Comparison of ENCODE assay signal across 8 mouse cellular contexts in the genomic region with DNA sequence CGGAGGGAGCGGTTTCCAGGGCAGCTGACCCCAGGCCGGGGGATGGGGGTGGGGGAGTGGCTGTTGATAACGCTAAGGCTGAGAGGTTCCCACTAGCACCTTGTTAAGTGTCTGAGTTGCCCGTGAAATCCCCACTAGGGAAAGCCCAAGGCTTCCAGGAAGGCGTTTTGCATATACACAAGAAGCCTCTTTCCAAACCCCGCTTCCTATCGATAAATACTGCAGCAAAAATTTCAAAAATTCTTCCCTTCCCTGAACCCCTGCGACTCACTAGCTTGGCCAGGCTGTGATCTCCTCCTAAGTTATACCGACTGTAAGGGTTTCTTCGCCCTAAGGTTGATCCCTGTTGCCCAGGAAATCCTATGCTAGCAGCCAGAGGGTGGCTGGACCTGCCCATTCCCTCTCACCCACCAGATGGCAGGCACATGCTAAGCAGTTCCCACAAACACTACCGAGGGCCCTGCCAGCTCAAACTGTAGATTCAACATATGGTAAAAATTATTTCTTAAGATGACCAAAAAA. TPM values are rescaled to one million over a fixed set of nuclear protein-coding genes. Genes with fewer than 3 reads are reported as not detected.
DNase-seq lines count a peak whose midpoint lies in the region; ATAC-seq and TF ChIP-seq lines count a peak whose summit lies in the region.

No protein-coding gene starts in this region.

- no peak for TF ChIP-seq POLR2A in lung, adult 2 months (IDR thresholded peaks at IDR 0.05; ENCODE audit: borderline replicate concordance, extremely low read depth, low read depth, low read length)

- peak overlapping the region; percentile 51 for H3K4me2 ChIP-seq in embryonic facial prominence, embryonic 14.5 days (ENCODE audit: low read depth, low read length)
- peak overlapping the region; percentile 59 for H3K4me2 ChIP-seq in neural tube, embryonic 15.5 days

- 15% methylated on average over 12 of the region's 12 CpGs for WGBS in embryonic facial prominence, embryonic 14.5 days
- 16% methylated on average over 12 of the region's 12 CpGs for WGBS in lung, adult 2 months
- WGBS in neural tube, embryonic 15.5 days: 27% methylated on average over 12 of the region's 12 CpGs

- H3K4me3 ChIP-seq in embryonic facial prominence, embryonic 14.5 days (ENCODE audit: low read depth, low read length): peak overlapping the region; percentile 10
- H3K4me3 ChIP-seq in lung, adult 2 months (replicated peaks; ENCODE audit: extremely low read depth, low read depth, low read length): no peak overlapping the region
- H3K4me3 ChIP-seq in neural tube, embryonic 15.5 days (replicated peaks): peak overlapping the region; percentile 27

- H3K9ac ChIP-seq in embryonic facial prominence, embryonic 14.5 days (ENCODE audit: low read depth, low read length): peak overlapping the region; percentile 34
- peak overlapping the region; percentile 30; the same call in 1 of the 2 replicates for H3K9ac ChIP-seq in neural tube, embryonic 15.5 days (replicated peaks)

- no peaks in the 10 kb centered on the region for H3K9me3 ChIP-seq in embryonic facial prominence, embryonic 14.5 days (ENCODE audit: control insufficient read depth, low read length)
- H3K9me3 ChIP-seq in neural tube, embryonic 15.5 days (replicated peaks): no peaks in the 10 kb centered on the region

- TF ChIP-seq CTCF in lung, adult 2 months (IDR thresholded peaks at IDR 0.05; ENCODE audit: insufficient read depth, low read length): peak; percentile 79

- ATAC-seq in embryonic facial prominence, embryonic 14.5 days (ENCODE audit: low read depth): peak; percentile 88
- peak; percentile 86 for ATAC-seq in neural tube, embryonic 15.5 days (ENCODE audit: low FRiP score)

- peak overlapping the region; percentile 85 for H3K27ac ChIP-seq in embryonic facial prominence, embryonic 14.5 days (replicated peaks; ENCODE audit: low read depth, low read length)
- peak overlapping the region; percentile 78 for H3K27ac ChIP-seq in neural tube, embryonic 15.5 days (replicated peaks)

- H3K36me3 ChIP-seq in embryonic facial prominence, embryonic 14.5 days (ENCODE audit: control insufficient read depth, insufficient read depth, low read length): peaks cover 12% of the 10 kb centered on the region; the same call in 1 of the 2 replicates
- H3K36me3 ChIP-seq in neural tube, embryonic 15.5 days: peaks cover 12% of the 10 kb centered on the region

- H3K4me1 ChIP-seq in embryonic facial prominence, embryonic 14.5 days (ENCODE audit: control insufficient read depth, insufficient read depth, low read length): peaks cover 9% of the 10 kb centered on the region
- peaks cover 3% of the 10 kb centered on the region for H3K4me1 ChIP-seq in lung, adult 2 months (ENCODE audit: control insufficient read depth, insufficient read depth, low read length)
- peaks cover 24% of the 10 kb centered on the region for H3K4me1 ChIP-seq in neural tube, embryonic 15.5 days

- DNase-seq in A20 (ENCODE audit: low read depth, low spot score): peak; percentile 75
- peak; percentile 50 for DNase-seq in adrenal gland, postnatal 25 days
- peak; percentile 92 for DNase-seq in embryonic facial prominence, embryonic 14.5 days (ENCODE audit: low spot score)
- DNase-seq in heart, postnatal 10 days: peak; percentile 69 to 72
- peak; percentile 67 to 77 for DNase-seq in kidney, postnatal 36 days
- peak; percentile 53 for DNase-seq in lung, adult 2 months
- DNase-seq in thymus, postnatal 36 days: peak; percentile 15 to 25

- H3K27me3 ChIP-seq in embryonic facial prominence, embryonic 14.5 days (replicated peaks; ENCODE audit: control insufficient read depth, insufficient read depth, low read length): no peaks in the 10 kb centered on the region
- no peaks in the 10 kb centered on the region for H3K27me3 ChIP-seq in neural tube, embryonic 15.5 days (replicated peaks)

- intact Hi-C loops in heart, postnatal 10 days (cut with DNase I): loop anchor here (1.0 kb wide), 1 partner anchor 49 kb away; no protein-coding TSS in a partner anchor

RNA-seq across cellular contexts. Expression of gene Hspa8, which starts 43.6 kb away (rescaled TPM):
- 1,395 and 2,721 TPM in 2 replicates for total RNA-seq in adrenal gland, postnatal 25 days (2021)
- 2,298 and 2,577 TPM in 2 replicates for polyA plus RNA-seq in embryonic facial prominence, embryonic 14.5 days (2014; fragmentation: Nextera tagmentation; extraction: Ambion mirVana)
- total RNA-seq in heart, postnatal 10 days (2021): 1,000 to 10,000 TPM; 1,111 to 1,159 TPM
- polyA plus RNA-seq in lung, adult 2 months (2012; rRNA removed): 1,079 and 1,193 TPM in 2 replicates
- polyA plus RNA-seq in neural tube, embryonic 15.5 days (2015; fragmentation: Nextera tagmentation; extraction: Ambion mirVana): 3,055 and 3,120 TPM in 2 replicates

Comparison
In these comparisons a context has a peak if more than half of its experiments do, and no peak if none do; other contexts are left out.
1. DNase-seq: peak in every context shown above with its lines; median percentile 92 in embryonic facial prominence, embryonic 14.5 days; 75 in A20; 72 in kidney, postnatal 36 days; 70 in heart, postnatal 10 days; 53 in lung, adult 2 months; 50 in adrenal gland, postnatal 25 days; 20 in thymus, postnatal 36 days.